Mouse (Mus musculus) intestine, embryonic 16.5 days (tissue): ENCODE data around the gene Gm33543. TPM values are rescaled to one million over a fixed set of nuclear protein-coding genes. Genes with fewer than 3 reads are reported as not detected.
A peak's percentile ranks its signal among the peaks of the same experiment; 100 is the strongest.

Experiments used
- ATAC-seq: fragments of 200-750 bp; cut with Nextera tagmentation; 2 replicates; pipeline ENCODE4 v1.8.0; 2017; ENCODE audit warnings: moderate TSS enrichment, moderate library complexity
- H3K27ac ChIP-seq: fragments of 300-500 bp; sonication (generic); 2 replicates; pipeline ENCODE4 v1.5.1; 2014; ENCODE audit warnings: mild to moderate bottlenecking, low read length
- H3K27me3 ChIP-seq: fragments of 300-500 bp; sonication (generic); replicated peaks from 2 replicates; pipeline ENCODE4 v1.6.1; 2014; ENCODE audit warnings: low read length, control low read depth, mixed read lengths; ENCODE audit not compliant: control insufficient read depth, insufficient read depth
- H3K36me3 ChIP-seq: fragments of 300-500 bp; sonication (generic); 2 replicates; pipeline ENCODE4 v1.6.1; 2014; ENCODE audit warnings: low read length, control low read depth; ENCODE audit not compliant: control insufficient read depth, insufficient read depth
- H3K4me1 ChIP-seq: fragments of 300-500 bp; sonication (generic); 2 replicates; pipeline ENCODE4 v1.6.1; 2014; ENCODE audit warnings: low read length, control low read depth, mixed read lengths; ENCODE audit not compliant: control insufficient read depth, insufficient read depth
- H3K4me2 ChIP-seq: fragments of 300-500 bp; sonication (generic); 2 replicates; pipeline ENCODE4 v1.6.1; 2014; ENCODE audit warnings: low read depth, low read length, control low read depth
- H3K4me3 ChIP-seq: fragments of 300-500 bp; sonication (generic); 2 replicates; pipeline ENCODE4 v1.5.1; 2014; ENCODE audit warnings: mild to moderate bottlenecking, low read length
- H3K9ac ChIP-seq: fragments of 300-500 bp; sonication (generic); 2 replicates; pipeline ENCODE4 v1.6.1; 2014; ENCODE audit warnings: low read depth, low read length
- H3K9me3 ChIP-seq: fragments of 300-500 bp; sonication (generic); 2 replicates; pipeline ENCODE4 v1.6.1; 2016; ENCODE audit warnings: low read length, control low read depth; ENCODE audit not compliant: control insufficient read depth
- WGBS: fragments of 180-500 bp; shearing (Covaris S2); extraction: QIAGEN DNeasy Blood & Tissue Kit; methylation state at CpG from one replicate; pipeline ENCODE4 v1.1.7; 2014; 5-methylcytosine and 5-hydroxymethylcytosine counted together
- polyA plus RNA-seq: library from polyadenylated mRNA; unstranded; fragments of >200 nt; fragmentation: Nextera tagmentation; extraction: Ambion mirVana; gene quantifications from 2 replicates; pipeline ENCODE4 v1.2.1, GENCODE M21; 2015

Gm33543 gene
- polyA plus RNA-seq, 1 experiment from 2014 or later, result not detected

DNA sequence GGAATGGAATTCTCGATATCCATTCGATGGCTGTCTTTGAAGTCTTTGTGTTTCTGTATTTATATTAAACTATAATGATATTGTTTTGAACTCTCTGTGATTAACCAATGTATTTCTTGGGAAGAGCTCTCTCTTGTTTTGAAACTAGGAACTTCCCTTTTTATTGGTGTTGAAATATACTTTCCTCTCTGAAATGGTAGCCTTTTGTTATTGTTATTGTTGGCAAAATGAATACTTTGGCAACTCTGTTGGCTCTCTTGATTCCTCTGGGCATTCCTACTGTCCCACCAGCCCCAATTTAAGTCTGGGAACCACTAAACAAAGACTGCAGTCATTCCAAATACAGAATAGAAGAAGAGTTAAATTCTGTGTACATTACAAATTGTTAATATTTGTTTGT is 24.9 kb upstream of the Gm33543 start:
- Histone ChIP-seq H3K4me3 (no peak overlapping the region), H3K9ac (no peak overlapping the region), H3K4me1 (no peaks in the 10 kb centered on the region), H3K27me3 (no peaks in the 10 kb centered on the region), H3K36me3 (no peaks in the 10 kb centered on the region), H3K9me3 (no peaks in the 10 kb centered on the region), H3K27ac (no peak overlapping the region), H3K4me2 (no peak overlapping the region)
- WGBS, result 87% methylated on average over 2 of the region's 2 CpGs
- ATAC-seq, result no peak

DNA sequence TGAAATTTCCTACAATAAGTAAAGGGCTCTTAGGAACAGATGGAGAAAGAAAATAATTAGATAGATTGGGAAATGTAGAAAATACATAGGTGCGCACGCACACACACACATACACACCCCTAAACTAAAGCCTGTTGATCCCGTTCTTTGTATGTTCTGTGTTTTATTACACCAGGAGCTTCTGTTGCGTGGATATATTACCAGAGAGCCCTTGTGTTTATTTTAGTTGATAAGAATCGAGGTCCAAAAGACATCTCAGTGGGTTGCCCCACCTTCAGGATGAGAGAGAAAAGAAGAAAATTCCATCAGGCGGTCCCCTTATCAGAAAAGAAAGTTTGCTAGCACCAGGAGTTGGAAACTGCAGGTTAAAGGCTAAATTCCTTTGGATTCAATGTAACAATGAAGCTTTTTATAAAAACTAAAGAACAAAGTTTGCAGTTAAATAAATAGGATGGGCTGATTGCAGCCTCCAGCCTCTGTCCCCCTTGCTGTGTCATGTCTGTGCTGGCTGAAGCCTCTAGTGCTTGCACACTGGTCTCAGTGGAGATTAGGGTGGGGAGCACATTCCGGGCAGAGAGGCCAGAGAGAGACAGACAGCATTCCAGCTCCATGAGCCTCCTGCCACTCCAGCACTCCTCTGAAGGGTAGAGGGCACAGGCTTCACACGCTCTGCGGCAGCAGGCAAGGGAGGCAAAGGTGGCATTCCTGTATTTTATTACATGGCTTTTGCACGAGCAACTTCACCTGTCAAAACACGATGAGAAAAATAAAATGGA is 21.8 kb upstream of the Gm33543 start:
- peak; percentile 87 for ATAC-seq
- no peak overlapping the region for H3K9ac ChIP-seq
- H3K27ac ChIP-seq, result peak overlapping the region; percentile 49; the same call in 1 of the 2 replicates
- H3K27me3 ChIP-seq, result no peaks in the 10 kb centered on the region
- H3K36me3 ChIP-seq, result no peaks in the 10 kb centered on the region
- no peaks in the 10 kb centered on the region for H3K4me1 ChIP-seq
- H3K9me3 ChIP-seq, result no peaks in the 10 kb centered on the region
- H3K4me2 ChIP-seq, result peak overlapping the region; percentile 14; the same call in 1 of the 2 replicates
- H3K4me3 ChIP-seq, result no peak overlapping the region
- 39% methylated on average over 11 of the region's 11 CpGs for whole genome bisulfite sequencing

DNA sequence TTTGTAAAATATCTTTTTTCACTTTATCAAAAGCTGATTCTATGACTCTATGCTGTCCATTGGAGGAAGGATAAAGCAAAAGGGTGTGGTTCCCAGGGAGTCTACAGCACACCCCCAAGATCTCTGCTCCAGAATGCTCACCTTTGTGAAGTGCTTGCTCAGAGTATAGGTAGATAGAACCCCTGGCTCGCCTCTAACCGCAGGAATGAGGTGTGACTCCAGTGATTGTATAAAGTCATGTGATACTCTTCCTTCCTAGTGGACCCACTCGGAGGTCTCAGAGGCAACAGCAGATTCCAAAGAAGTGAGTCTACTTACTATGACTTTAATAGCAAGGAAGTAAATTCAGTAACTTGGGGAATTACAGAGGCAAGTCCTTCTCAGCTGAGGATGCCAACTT is 19.9 kb upstream of the Gm33543 start:
- H3K27me3 ChIP-seq, result no peaks in the 10 kb centered on the region
- H3K36me3 ChIP-seq, result no peaks in the 10 kb centered on the region
- 64% methylated on average over 3 of the region's 3 CpGs for WGBS
- H3K27ac ChIP-seq, result no peak overlapping the region
- ATAC-seq, result peak; percentile 47; the same call in 1 of the 2 replicates
- no peak overlapping the region for H3K4me2 ChIP-seq
- H3K9ac ChIP-seq, result no peak overlapping the region
- no peaks in the 10 kb centered on the region for H3K9me3 ChIP-seq
- no peak overlapping the region for H3K4me3 ChIP-seq
- no peaks in the 10 kb centered on the region for H3K4me1 ChIP-seq

DNA sequence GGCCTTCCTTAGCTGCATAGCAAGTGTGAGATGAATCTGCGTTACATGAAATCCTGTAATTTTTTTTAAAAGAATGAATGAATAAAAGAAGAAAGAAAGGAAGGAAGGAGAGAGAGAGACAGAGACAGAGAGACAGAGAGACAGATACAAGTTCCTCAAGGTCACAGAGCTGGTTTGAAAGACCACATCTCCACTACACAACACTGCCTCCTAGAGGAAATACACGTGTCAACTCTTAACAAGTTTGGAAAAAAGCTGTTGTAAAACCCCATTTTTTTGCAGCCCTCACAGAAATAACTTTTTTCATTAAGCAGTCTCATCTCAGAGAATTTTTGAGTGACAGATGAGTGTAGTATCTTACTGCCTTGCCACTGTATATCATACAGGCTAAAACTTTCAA is 15.4 kb upstream of the Gm33543 start:
- no peak overlapping the region for H3K27ac ChIP-seq
- ATAC-seq, result no peak
- H3K4me2 ChIP-seq, result no peak overlapping the region
- H3K27me3 ChIP-seq, result no peaks in the 10 kb centered on the region
- 35% methylated on average over 2 of the region's 2 CpGs for WGBS
- no peak overlapping the region for H3K9ac ChIP-seq
- no peaks in the 10 kb centered on the region for H3K36me3 ChIP-seq
- H3K9me3 ChIP-seq, result no peaks in the 10 kb centered on the region
- no peaks in the 10 kb centered on the region for H3K4me1 ChIP-seq
- no peak overlapping the region for H3K4me3 ChIP-seq

DNA sequence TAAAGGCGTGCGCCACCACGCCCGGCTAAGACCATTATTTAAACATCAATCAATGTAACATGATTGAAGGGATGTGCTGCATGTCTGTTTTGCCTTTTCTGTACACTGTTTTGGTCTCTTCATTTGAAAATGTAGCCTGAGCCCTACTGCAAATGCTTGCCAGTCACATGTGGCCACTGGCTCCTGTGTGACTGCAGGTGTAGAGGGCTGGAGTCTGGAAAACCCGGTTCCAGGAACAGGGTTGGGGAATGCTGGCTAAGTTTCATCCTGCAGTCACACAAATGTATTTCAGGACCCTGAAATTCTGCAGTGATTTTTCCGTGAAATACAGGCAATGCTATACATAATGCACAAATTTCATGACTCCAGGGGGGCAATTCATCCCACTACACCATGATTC is 12.7 kb upstream of the Gm33543 start:
- Histone ChIP-seq H3K4me3 (no peak overlapping the region), H3K4me2 (no peak overlapping the region), H3K36me3 (no peaks in the 10 kb centered on the region), H3K9ac (no peak overlapping the region), H3K27ac (no peak overlapping the region), H3K27me3 (no peaks in the 10 kb centered on the region), H3K9me3 (no peaks in the 10 kb centered on the region), H3K4me1 (no peaks in the 10 kb centered on the region)
- WGBS, result 92% methylated on average over 6 of the region's 6 CpGs
- no peak for ATAC-seq

DNA sequence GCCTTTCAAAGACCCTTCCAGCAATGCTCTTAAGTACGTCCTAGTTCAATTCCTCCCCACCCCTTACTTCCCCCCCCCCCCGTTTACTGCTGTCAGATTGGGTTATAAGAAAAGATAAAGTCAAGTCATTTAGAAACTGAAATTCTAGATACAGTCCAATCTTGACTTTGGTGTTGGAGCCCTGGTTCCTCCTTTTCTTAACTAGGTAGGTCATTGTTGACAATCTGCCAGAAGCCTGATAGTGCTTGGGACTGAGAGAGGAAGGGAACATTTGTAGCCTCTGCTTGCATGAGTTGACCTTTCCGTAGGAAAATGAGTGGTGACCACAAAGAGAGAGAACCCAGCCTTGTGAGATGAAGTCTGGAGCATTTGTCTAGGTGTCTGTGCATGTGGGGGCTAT is 7.8 kb upstream of the Gm33543 start:
- no peak for ATAC-seq
- H3K27me3 ChIP-seq, result no peaks in the 10 kb centered on the region
- no peaks in the 10 kb centered on the region for H3K4me1 ChIP-seq
- WGBS, result 54% methylated on average over 3 of the region's 3 CpGs
- H3K27ac ChIP-seq, result no peak overlapping the region
- H3K9me3 ChIP-seq, result no peaks in the 10 kb centered on the region
- H3K9ac ChIP-seq, result no peak overlapping the region
- H3K4me2 ChIP-seq, result no peak overlapping the region
- no peak overlapping the region for H3K4me3 ChIP-seq
- no peaks in the 10 kb centered on the region for H3K36me3 ChIP-seq

DNA sequence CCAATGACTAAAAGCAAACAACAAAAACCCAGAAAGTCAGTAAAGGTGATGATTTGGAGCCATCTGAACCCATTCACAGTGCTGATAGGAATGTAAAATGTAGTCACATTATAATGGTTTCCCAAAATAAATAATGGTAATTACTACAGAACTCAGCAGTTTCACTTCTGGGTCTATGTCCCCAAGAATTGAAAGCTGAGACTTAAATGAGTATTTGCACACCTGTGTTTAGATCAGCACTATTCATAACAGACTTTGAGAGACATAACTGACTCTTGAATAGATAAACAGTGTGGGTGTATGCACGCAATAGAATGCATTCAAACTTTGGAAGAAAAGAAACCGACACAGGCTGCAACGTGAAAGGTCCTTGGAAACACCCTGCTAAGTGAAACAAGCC is 4.0 kb upstream of the Gm33543 start:
- H3K9ac ChIP-seq, result no peak overlapping the region
- no peak overlapping the region for H3K4me3 ChIP-seq
- WGBS, result 72% methylated on average over 3 of the region's 3 CpGs
- no peak overlapping the region for H3K4me2 ChIP-seq
- ATAC-seq, result no peak
- H3K36me3 ChIP-seq, result no peaks in the 10 kb centered on the region
- H3K9me3 ChIP-seq, result no peaks in the 10 kb centered on the region
- no peaks in the 10 kb centered on the region for H3K4me1 ChIP-seq
- H3K27ac ChIP-seq, result no peak overlapping the region
- no peaks in the 10 kb centered on the region for H3K27me3 ChIP-seq

DNA sequence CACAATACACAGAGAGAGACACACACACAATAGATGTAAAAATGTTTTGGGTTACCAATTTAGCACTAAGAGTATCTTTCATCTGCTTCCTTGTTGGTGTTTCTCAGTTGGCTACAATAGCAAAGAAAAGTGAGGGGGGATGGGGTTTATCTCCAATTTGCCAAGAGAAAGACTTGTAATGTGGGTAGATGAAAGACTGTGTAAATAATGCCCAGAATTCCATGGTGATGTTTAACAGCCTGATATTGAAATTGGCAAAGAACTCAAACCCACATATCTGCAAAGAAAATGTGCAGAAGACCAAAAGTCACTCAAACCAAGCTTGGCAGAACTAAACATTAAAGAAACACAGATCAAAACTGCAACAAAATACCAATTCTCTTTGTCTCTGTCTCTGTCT is 3.6 kb upstream of the Gm33543 start:
- no peaks in the 10 kb centered on the region for H3K27me3 ChIP-seq
- no peak overlapping the region for H3K4me2 ChIP-seq
- H3K36me3 ChIP-seq, result no peaks in the 10 kb centered on the region
- ATAC-seq, result no peak
- no peaks in the 10 kb centered on the region for H3K9me3 ChIP-seq
- no peak overlapping the region for H3K9ac ChIP-seq
- H3K4me3 ChIP-seq, result no peak overlapping the region
- H3K4me1 ChIP-seq, result no peaks in the 10 kb centered on the region
- no peak overlapping the region for H3K27ac ChIP-seq

DNA sequence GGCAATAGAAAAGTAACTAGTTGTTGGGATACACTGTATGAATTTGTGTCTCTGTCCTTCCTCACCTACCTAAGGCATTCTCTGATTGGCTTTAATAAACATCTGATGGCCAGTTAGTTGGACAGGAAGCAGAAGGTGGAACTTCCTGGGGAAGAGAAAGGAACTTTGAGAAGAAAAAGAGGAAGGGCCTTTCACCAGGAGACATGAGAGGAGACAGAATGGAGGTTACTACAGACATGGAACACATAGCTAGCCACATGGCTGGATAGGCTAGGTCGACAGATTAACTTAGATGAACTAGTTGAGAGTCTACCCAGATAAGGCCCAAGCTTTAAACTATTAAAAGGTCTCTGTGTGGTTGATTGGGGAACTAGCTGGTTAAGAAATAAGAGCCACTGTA is 1.1 kb upstream of the Gm33543 start:
- H3K4me1 ChIP-seq, result no peaks in the 10 kb centered on the region
- no peak for ATAC-seq
- H3K27me3 ChIP-seq, result no peaks in the 10 kb centered on the region
- no peak overlapping the region for H3K9ac ChIP-seq
- H3K9me3 ChIP-seq, result no peaks in the 10 kb centered on the region
- no peak overlapping the region for H3K4me2 ChIP-seq
- no peak overlapping the region for H3K4me3 ChIP-seq
- no peak overlapping the region for H3K27ac ChIP-seq
- WGBS, result 73% methylated on average over 1 of the region's 1 CpGs
- H3K36me3 ChIP-seq, result no peaks in the 10 kb centered on the region

DNA sequence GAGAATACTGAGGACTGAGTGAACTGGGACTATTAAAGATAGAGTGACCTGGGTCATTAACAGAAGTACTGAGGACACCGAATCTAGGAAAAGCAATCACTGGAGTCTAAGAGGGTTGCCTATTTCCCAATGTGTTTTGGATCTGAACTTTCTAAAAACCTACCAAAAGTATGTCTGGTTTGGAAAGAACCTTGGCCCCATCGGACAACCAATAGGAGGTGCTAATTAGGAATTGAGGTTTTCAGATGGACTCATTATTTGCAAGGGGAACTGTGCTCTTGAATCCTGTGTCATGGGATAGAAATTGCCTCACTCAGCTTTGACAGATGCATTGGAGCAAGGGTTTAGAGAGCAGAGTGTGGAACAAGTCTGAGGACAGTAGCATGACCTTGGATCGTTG is 1.5 kb downstream of the Gm33543 start:
- WGBS, result 97% methylated on average over 3 of the region's 3 CpGs
- no peak for ATAC-seq

More for the DNA sequence above, 1.5 kb downstream of the Gm33543 start:
- H3K9me3 ChIP-seq, result no peaks in the 10 kb centered on the region
- H3K4me2 ChIP-seq, result no peak overlapping the region
- no peak overlapping the region for H3K4me3 ChIP-seq
- H3K36me3 ChIP-seq, result no peaks in the 10 kb centered on the region
- H3K27ac ChIP-seq, result no peak overlapping the region
- H3K9ac ChIP-seq, result no peak overlapping the region
- no peaks in the 10 kb centered on the region for H3K4me1 ChIP-seq
- no peaks in the 10 kb centered on the region for H3K27me3 ChIP-seq
